Mouse (Mus musculus): ENCODE measurements around the gene Krtap4-1. TPM values are rescaled to one million over a fixed set of nuclear protein-coding genes. Genes with fewer than 3 reads are reported as not detected.
"Not testable (repeated sequence)": the region's sequence is repeated elsewhere in the genome, so short reads cannot be mapped to it uniquely, and the experiment has no call there.

Krtap4-1 gene
- polyA plus RNA-seq (2016; fragmentation: Nextera tagmentation; extraction: Ambion mirVana), result not detected in 2 replicates

- Histone ChIP-seq H3K27me3 (replicated peaks; ENCODE audit: low read depth, poor library complexity, severe bottlenecking) (no peaks in the 10 kb centered on the region), H3K4me3 (no peak within 1 kb of the TSS), H3K4me1 (no peaks in the 10 kb centered on the region), H3K36me3 (replicated peaks) (no peaks in the 10 kb centered on the region), H3K9me3 (no peaks in the 10 kb centered on the region), H3K27ac (replicated peaks) (no peak within 1 kb of the TSS)
- no peak for DNase-seq (ENCODE audit: low spot score)
- WGBS, result 81% methylated on average over 4 of the region's 4 CpGs
Measured at GRCm38 (mm10) chr11:99628138-99628537, at the start of gene Krtap4-1. Krtap4-1 (minus strand) TSS chr11:99628238.

- Histone ChIP-seq H3K4me3 (no peak within 1 kb of the TSS), H3K36me3 (replicated peaks) (no peaks in the 10 kb centered on the region), H3K27ac (replicated peaks) (no peak within 1 kb of the TSS), H3K9me3 (no peaks in the 10 kb centered on the region), H3K4me1 (no peaks in the 10 kb centered on the region), H3K27me3 (replicated peaks; ENCODE audit: low read depth, poor library complexity, severe bottlenecking) (no peaks in the 10 kb centered on the region)
- no peak for DNase-seq (ENCODE audit: low spot score)
Measured at GRCm38 (mm10) chr11:99665860-99666259, 37.8 kb upstream of the Krtap4-1 start, which contains the start of gene Krtap4-6. Krtap4-6 (minus strand) TSS chr11:99665960.

GRCm38 (mm10) chr11:99662802-99663201 is 34.8 kb upstream of the Krtap4-1 start:
- Histone ChIP-seq H3K4me3 (no peak overlapping the region), H3K4me1 (no peaks in the 10 kb centered on the region), H3K27me3 (replicated peaks; ENCODE audit: low read depth, poor library complexity, severe bottlenecking) (no peaks in the 10 kb centered on the region), H3K9me3 (no peaks in the 10 kb centered on the region), H3K27ac (replicated peaks) (no peak overlapping the region), H3K36me3 (replicated peaks) (no peaks in the 10 kb centered on the region)
- 89% methylated on average over 10 of the region's 10 CpGs for WGBS
- DNase-seq (ENCODE audit: low spot score), result no peak

DNA sequence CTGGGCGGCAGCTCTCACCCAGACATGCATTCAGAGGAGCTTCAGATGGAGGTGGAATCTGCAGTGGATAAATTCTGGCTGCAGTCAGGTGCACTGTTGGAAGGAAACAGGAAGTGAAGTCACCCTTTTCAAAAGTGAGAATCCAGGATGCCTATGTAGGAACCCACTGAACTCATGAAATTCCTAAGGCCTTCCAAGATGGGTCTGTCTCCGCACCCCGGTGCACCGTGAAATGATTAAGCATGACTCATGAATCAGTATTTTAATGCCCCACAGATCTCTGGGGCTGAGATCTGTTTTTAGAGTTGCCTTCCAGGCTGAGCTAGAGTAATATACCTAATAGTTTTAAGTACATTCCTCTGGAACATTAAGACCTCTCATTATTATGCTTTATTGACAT is 31.2 kb upstream of the Krtap4-1 start:
- WGBS, result 86% methylated on average over 4 of the region's 4 CpGs
- H3K9me3 ChIP-seq, result no peaks in the 10 kb centered on the region
- no peaks in the 10 kb centered on the region for H3K27me3 ChIP-seq (replicated peaks; ENCODE audit: low read depth, poor library complexity, severe bottlenecking)
- H3K4me3 ChIP-seq, result no peak overlapping the region
- H3K27ac ChIP-seq (replicated peaks), result no peak overlapping the region
- H3K36me3 ChIP-seq (replicated peaks), result no peaks in the 10 kb centered on the region
- no peaks in the 10 kb centered on the region for H3K4me1 ChIP-seq
- DNase-seq (ENCODE audit: low spot score), result no peak

DNA sequence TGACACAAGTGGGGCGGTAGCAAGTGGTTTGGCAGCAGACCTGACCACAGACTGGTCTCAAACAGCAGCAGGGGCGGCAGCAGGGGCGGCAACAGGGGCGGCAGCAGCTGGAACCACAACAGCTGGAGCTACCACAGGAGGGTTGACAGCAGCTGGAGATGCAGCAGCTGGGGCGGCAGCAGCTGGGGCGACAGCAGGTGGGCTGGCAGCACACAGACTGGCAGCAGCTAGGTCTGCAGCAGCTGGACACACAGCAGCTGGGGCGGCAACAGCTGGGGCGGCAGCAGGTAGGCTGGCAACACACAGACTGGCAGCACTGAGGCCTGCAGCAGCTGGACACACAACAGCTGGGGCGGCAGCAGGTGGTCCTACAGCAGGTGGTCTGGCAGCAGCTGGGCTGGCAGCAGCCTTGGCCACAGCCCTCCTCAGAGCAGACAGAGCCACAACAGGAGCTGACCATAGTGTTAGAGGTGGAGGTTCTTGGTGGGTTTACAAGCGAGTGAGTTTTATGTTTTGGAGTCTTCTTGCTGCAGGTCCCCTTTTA is 30.5 kb upstream of the Krtap4-1 start, which contains the start of gene Gm11563:
Gm11563 (minus strand) TSS at position 494 of the 544 bp plus-strand sequence.
- not testable (repeated sequence) for H3K36me3 ChIP-seq (replicated peaks); H3K27ac ChIP-seq (replicated peaks); H3K9me3 ChIP-seq; DNase-seq (ENCODE audit: low spot score); H3K4me1 ChIP-seq; H3K27me3 ChIP-seq (replicated peaks; ENCODE audit: low read depth, poor library complexity, severe bottlenecking); H3K4me3 ChIP-seq
- WGBS, result 60% methylated on average over 10 of the region's 10 CpGs

DNA sequence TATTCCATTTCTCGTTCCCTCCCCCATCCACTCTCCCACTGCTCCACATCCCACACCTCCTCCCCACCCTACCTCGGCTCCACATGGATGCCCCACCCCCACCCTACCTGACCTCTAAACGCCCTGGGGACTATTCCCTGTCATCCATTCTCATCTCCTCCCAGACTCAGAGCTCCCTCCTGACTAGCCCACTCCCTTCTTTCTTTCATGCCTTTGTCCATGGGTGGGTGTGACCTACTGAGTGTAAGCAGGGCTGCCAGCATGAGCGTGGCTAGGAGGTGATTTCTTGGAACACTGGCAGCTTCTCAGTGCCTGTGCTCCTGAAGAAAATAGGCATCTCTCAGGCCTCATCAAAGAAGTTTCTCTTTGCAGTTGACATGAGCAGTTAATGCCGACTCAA is 29.0 kb upstream of the Krtap4-1 start:
- DNase-seq (ENCODE audit: low spot score), result no peak
- H3K36me3 ChIP-seq (replicated peaks), result no peaks in the 10 kb centered on the region
- H3K4me1 ChIP-seq, result no peaks in the 10 kb centered on the region
- no peak overlapping the region for H3K4me3 ChIP-seq
- no peaks in the 10 kb centered on the region for H3K27me3 ChIP-seq (replicated peaks; ENCODE audit: low read depth, poor library complexity, severe bottlenecking)
- H3K9me3 ChIP-seq, result no peaks in the 10 kb centered on the region
- no peak overlapping the region for H3K27ac ChIP-seq (replicated peaks)
- WGBS, result 54% methylated on average over 5 of the region's 5 CpGs

GRCm38 (mm10) chr11:99650136-99650535 is 22.1 kb upstream of the Krtap4-1 start, which contains the start of gene Gm11555:
Gm11555 (minus strand) TSS chr11:99650236.
- Histone ChIP-seq H3K27me3 (replicated peaks; ENCODE audit: low read depth, poor library complexity, severe bottlenecking) (no peaks in the 10 kb centered on the region), H3K9me3 (no peaks in the 10 kb centered on the region), H3K4me3 (no peak within 1 kb of the TSS), H3K27ac (replicated peaks) (no peak within 1 kb of the TSS), H3K4me1 (no peaks in the 10 kb centered on the region), H3K36me3 (replicated peaks) (no peaks in the 10 kb centered on the region)
- DNase-seq (ENCODE audit: low spot score), result no peak
- 82% methylated on average over 2 of the region's 2 CpGs for WGBS

DNA sequence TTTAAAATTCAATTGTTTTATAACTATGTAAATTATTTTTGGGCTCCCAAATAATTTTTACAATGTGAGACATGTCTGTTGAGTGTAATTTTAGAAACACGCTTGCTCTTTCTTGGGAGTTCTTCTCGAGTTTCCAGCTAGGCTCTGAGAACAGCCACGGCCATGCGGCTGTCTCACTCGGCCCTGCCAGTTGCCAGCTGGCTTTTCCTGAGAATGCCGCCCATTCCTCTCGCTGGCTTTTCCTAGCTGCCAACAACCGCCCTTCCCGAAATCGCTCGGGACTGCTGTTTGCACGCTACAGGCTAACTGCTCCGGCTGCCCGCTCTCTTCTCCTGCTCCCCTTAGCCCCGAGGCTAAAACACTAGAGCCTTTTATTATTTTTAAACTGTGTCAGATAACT is 18.4 kb upstream of the Krtap4-1 start:
- Histone ChIP-seq H3K4me1 (no peaks in the 10 kb centered on the region), H3K4me3 (no peak overlapping the region), H3K27me3 (replicated peaks; ENCODE audit: low read depth, poor library complexity, severe bottlenecking) (no peaks in the 10 kb centered on the region; the same call in 1 of the 2 replicates), H3K36me3 (replicated peaks) (no peaks in the 10 kb centered on the region), H3K9me3 (no peaks in the 10 kb centered on the region), H3K27ac (replicated peaks) (no peak overlapping the region)
- 82% methylated on average over 15 of the region's 15 CpGs for WGBS
- no peak for DNase-seq (ENCODE audit: low spot score)

DNA sequence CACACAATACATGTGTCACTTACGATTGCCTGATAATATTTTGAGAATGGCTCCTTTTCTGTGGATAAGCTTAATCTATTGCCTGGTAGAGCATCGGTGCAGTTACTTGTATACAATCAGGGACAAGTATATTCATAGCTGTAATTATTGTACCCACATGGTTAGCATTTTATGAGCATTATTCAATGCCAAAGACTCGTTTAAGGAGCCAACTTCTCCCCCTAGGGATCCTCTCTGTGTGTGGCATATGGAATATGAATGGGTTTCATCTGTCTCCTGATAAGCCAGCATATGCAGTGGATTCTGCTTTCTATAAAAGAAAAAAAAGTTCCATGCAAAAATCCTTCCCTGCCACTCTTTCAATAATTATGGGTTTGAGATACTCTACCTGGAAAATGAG is 16.3 kb upstream of the Krtap4-1 start:
- no peak for DNase-seq (ENCODE audit: low spot score)
- no peak overlapping the region for H3K4me3 ChIP-seq
- WGBS, result 85% methylated on average over 3 of the region's 3 CpGs

DNA sequence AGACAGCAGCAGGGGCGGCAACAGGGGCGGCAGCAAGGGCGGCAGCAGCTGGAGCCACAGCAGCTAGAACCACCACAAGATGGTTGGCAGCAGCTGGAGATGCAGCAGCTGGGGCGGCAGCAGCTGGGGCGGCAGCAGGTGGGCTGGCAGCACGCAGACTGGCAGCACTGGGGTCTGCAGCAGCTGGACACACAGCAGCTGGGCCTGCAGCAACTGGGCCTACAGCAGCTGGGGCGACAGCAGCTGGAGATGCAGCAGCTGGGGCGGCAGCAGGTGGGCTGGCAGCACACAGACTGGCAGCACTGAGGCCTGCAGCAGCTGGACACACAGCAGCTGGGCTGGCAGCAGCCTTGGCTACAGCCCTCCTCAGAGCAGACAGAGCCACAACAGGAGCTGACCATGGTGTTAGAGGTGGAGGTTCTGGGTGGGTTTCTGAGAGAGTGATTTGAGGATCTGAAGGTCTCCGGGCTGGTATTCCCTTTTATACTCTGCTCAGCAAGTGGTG is 15.6 kb upstream of the Krtap4-1 start, which contains the start of gene Krtap4-7:
Krtap4-7 (minus strand) TSS at position 455 of the 505 bp plus-strand sequence.
- not testable (repeated sequence) for H3K9me3 ChIP-seq; H3K27ac ChIP-seq (replicated peaks); DNase-seq (ENCODE audit: low spot score); H3K4me3 ChIP-seq; H3K4me1 ChIP-seq; H3K36me3 ChIP-seq (replicated peaks); H3K27me3 ChIP-seq (replicated peaks; ENCODE audit: low read depth, poor library complexity, severe bottlenecking)
- WGBS, result 86% methylated on average over 9 of the region's 9 CpGs

More for the DNA sequence above, 16.3 kb upstream of the Krtap4-1 start:
- Histone ChIP-seq H3K27me3 (replicated peaks; ENCODE audit: low read depth, poor library complexity, severe bottlenecking) (no peaks in the 10 kb centered on the region; the same call in 1 of the 2 replicates), H3K27ac (replicated peaks) (no peak overlapping the region), H3K9me3 (no peaks in the 10 kb centered on the region), H3K36me3 (replicated peaks) (no peaks in the 10 kb centered on the region), H3K4me1 (no peaks in the 10 kb centered on the region)

DNA sequence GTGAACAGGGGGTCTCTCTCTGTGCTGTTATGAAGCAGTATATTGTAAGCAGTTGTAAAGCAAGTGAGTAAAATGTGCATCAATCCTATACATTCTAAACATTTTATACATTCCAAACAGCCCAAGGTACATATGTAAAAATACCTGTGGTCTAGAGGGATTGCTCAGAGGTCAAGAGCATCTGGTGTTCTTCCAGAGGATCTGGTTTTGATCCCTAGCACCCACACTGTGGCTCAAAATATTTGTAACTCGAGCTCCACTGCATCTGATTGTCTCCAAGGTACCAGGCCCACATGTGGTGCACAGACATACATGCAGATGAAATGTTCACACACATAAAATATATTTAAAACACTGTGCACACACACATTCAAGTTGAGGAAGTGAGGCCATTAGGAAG is 12.9 kb upstream of the Krtap4-1 start:
- DNase-seq (ENCODE audit: low spot score), result no peak
- Histone ChIP-seq H3K36me3 (replicated peaks) (no peaks in the 10 kb centered on the region), H3K27ac (replicated peaks) (no peak overlapping the region), H3K9me3 (no peaks in the 10 kb centered on the region), H3K4me3 (no peak overlapping the region), H3K27me3 (replicated peaks; ENCODE audit: low read depth, poor library complexity, severe bottlenecking) (no peaks in the 10 kb centered on the region; the same call in 1 of the 2 replicates), H3K4me1 (no peaks in the 10 kb centered on the region)
- 42% methylated on average over 1 of the region's 1 CpGs for WGBS

GRCm38 (mm10) chr11:99637086-99637485 is 9.0 kb upstream of the Krtap4-1 start:
- DNase-seq (ENCODE audit: low spot score), result no peak
- WGBS, result 80% methylated on average over 1 of the region's 1 CpGs
- Histone ChIP-seq H3K27ac (replicated peaks) (no peak overlapping the region), H3K36me3 (replicated peaks) (no peaks in the 10 kb centered on the region), H3K4me1 (no peaks in the 10 kb centered on the region), H3K9me3 (no peaks in the 10 kb centered on the region), H3K4me3 (no peak overlapping the region), H3K27me3 (replicated peaks; ENCODE audit: low read depth, poor library complexity, severe bottlenecking) (no peaks in the 10 kb centered on the region; the same call in 1 of the 2 replicates)

GRCm38 (mm10) chr11:99634653-99635134 is 6.7 kb upstream of the Krtap4-1 start, which contains the start of gene Krtap4-2:
Krtap4-2 (minus strand) TSS chr11:99635084.
- Histone ChIP-seq H3K4me1 (no peaks in the 10 kb centered on the region), H3K27me3 (replicated peaks; ENCODE audit: low read depth, poor library complexity, severe bottlenecking) (no peaks in the 10 kb centered on the region; the same call in 1 of the 2 replicates), H3K9me3 (no peaks in the 10 kb centered on the region), H3K27ac (replicated peaks) (no peak within 1 kb of the TSS), H3K4me3 (no peak within 1 kb of the TSS), H3K36me3 (replicated peaks) (no peaks in the 10 kb centered on the region)
- 36% methylated on average over 8 of the region's 8 CpGs for WGBS
- no peak for DNase-seq (ENCODE audit: low spot score)
